Mouse (Mus musculus) retina, postnatal 7 days (tissue): ENCODE data around the gene Ugcg.

ENCODE experiments used
- DNase-seq: peaks from one replicate; pipeline ENCODE4 v3.0.0-alpha.2; 2012; ENCODE audit warnings: low read depth, low spot score

Gene Ugcg

DNA sequence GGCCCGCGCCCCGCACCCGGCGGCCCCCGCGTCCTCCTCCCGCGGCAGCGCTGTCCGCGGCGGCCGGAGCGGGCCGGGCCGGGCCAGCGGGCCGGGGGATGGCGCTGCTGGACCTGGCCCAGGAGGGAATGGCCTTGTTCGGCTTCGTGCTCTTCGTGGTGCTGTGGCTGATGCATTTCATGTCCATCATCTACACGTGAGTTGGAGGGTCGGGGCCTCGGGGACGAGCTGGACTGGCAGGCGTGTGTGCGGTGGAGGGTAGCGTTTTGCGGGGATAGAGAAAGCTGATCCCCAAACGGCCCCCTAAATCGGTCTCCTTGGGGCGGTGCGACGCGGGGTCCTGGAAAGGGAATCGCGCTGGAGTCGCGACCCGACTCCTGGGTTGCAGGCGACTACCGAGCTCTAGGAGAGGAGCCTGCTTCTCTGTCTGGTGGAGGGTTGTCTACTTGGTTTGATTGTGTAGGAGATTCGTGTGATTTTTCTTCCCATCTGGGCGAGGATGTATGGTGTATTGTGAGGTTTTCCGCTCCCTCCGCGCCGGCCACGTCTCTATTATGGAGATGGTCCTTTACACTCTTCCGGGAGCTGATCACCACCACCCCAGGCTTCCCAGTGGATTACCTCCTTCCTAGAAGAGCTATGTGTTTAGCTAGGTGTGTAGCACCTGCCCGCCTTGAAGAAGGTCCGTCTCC lies 635 bp downstream of the Ugcg start:
- DNase-seq = no peak

DNA sequence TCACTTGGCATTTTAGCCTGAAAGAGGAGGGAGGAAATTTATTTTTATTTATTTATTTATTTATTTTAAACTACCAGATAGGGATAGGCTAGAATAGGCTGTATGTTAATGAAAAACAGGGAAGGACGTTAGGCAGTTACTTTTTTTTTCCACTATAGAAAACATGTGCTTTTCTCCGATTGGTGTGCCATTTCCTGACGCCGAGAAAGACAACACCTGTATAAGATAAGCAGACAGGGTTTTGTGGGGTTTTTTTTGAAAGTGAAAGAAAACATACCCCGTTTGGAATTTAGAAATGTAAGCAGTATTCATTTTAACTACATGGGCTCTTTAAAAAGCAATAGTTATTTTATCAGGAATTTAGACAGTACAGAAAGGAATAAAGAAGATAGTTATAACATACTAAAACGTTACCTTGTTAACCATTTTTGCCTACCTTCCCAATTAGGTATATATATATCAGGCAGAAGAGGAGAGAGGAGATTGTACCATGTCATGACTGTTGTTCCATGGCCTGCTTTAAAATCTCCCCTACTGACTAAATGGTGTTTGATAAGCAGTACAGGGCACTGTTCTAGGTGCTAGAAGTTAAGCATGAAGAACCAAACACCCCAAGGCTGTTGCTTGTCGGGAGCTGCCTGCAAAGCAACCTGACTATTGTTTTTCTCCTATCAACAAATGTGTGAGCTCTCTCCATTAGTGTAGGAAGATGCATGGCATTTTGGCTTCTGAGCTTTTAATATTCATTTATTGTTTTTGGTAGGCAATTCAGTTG lies 1.8 kb downstream of the Ugcg start:
- DNase-seq = no peak

DNA sequence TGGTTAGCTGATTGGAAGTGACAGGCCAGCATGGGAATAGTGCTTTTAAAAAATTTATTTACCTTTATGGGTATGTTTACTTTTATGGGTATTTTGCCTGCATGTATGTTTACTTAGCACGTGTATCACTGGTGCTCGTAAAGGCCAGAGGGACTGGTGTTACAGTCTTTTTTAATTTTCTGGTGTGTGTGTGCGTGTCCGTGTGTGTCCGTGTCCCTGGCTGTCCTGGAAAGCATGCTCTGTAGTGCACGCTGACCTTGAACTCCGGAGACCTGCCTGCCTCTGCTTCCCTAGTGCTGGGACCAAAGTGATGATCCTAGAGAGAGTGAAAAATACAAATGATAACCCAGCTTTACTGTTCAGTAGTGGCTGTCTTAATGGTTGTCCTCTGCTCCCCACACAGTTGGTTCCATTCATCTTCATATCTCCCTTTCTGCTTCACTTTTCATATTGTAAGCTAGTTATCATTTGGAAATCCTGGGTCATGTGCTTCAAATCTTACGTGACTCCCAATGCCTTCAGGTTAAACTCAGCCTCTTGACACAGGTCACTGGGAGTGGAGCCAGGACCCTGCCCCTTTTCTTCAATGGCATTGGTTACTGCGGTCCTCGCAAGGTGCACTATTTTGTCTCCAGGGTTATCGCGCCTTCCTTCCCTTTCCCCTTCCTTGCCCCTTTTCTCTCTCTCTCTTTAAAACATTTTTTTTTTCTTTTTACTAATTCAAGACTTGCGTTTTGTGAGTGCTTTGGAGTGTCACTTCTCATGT lies 5.9 kb downstream of the Ugcg start:
- DNase-seq = no peak

DNA sequence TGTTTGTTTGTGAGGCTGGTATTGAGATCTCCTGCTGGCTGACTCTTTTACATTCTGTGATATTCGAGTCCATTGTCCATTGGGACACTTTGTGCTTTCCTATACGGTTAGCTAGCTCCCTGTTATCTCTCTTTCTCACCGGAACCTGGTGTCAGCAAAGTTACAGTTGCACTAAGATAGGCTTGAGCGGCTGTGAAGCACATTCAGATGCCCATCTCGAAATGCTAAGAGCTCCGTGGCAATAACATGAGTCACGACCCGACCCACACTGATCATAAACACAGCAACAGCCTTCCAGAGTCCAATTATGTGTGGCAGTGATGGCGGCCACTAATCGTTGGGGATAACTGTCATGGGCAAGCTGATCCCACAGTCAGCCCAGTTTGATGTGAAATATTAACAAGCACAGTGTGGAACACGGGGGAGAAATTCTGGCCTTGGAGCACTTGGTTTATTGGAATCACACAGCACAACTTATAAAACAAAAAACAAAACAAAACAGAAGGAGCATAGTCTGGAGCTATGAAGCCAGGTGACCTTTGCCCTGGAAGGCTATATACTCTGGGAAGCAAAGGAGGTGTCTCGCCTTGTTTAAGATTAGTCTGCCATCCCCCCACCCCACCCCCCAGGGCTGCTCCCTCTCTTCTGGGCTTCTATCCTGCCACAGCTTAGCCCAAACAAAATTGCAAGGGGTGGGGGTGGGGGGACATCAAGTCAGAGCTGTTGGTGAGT lies 7.5 kb downstream of the Ugcg start:
- DNase-seq = no peak

DNA sequence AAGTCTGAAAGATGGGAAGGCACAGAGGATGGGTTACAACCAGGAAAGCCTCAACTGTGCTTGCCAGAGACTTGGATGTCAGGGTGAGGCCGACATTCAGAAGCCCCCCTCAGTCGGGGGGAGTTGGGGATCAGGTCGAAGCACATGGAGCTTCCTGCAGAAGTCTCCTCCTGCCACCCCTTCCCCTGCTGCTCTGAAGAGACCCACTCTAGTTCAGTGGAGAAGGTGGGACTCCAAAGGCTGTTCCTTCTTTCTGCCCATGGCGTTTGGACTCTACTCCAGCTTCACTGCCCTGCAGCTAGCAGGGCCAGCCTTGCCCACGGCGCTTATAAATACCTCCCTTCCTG lies 8.0 kb downstream of the Ugcg start:
- no peak for DNase-seq

DNA sequence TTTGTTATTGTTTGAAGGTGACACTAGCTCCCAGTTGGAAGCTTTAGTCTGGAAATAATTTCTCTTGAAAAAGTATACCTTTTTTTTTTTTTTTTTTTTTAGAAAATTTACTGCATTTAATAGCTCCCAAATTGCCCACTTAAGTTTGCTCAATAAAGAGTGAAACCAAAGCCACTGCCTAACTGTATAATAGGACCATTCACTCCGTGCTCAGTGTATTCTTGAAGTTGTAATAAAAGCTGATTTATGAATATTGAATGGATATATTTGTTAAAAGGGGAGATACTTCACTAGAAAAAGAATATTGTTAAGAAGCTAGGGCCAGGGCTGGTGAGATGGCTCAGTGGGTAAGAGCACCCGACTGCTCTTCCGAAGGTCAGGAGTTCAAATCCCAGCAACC lies 8.4 kb downstream of the Ugcg start:
- no peak for DNase-seq

DNA sequence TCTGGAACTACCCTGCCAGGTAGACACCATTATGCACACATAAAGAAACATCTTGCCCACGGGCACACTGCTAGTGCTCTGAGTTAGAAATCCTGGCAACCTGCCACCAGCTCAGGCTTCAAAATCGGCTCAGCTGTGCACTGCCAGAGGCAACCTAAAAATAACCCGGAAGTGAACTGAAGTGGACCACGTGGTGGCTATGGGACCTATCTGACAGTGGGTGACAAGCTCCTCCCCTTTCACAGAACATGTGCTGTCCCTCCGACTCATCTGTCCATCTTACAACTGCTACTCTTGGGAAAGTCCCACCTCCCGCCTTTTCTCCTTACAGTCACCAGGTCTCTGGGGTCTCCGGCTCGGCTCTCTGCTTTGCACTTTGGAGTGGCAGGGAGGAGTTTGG lies 10.3 kb downstream of the Ugcg start:
- no peak for DNase-seq

DNA sequence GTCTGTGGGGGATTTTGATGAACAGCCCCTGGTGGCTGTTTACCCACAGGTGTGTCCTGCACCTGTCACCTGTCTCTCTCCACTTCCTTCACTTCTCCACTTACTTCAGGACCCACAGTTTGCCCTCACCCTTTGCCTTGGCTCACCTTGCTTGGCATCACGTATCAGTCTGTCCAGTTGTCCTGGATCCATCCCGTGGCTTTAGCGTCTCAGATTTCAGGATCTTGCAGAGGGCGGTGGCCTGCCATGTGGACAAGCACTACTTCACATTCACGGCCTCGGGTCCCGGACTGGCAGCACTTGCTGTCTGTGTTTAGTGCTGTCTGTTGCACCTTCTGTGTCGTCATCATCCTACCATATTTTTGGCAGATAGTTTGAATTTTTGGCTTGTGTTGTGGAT lies 10.7 kb downstream of the Ugcg start:
- DNase-seq = no peak

DNA sequence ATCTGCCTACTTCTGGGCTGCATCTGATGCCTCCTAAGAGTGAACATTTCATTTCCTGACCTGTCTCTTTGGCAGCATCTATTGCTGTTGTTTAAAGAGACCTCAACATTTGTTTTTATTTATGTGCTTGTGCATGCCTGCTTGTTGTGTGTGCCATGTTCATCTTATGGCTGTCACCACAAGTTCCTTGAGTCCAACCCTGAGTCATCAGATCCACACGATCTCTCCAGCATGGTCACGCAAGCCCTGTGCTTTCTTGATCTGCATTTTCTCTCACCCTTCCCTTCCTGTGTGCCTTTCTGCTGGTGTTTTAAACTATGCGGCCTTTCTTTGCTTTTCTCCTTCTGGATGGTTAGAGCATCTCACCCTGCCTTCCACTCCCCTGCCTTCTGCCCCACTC lies 11.6 kb downstream of the Ugcg start:
- no peak for DNase-seq

DNA sequence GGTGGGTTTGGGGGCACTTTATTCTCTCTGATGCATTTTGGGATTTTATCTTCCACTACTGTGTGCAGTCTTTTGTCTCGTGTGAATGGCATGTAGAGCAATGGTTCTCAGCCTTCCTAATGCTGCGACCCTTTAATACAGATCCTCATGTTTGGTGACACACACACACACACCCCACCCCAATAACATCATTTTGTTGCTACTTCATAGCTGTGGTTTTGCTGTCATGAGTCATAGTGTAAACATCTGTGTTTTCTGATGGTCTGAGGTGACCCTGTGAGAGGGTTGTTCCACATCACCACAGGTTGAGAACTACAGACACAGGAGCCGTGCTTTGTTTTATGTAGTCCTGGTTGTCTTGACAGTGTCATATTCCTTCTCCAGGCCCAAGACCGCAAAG lies 15.6 kb downstream of the Ugcg start:
- DNase-seq = no peak

DNA sequence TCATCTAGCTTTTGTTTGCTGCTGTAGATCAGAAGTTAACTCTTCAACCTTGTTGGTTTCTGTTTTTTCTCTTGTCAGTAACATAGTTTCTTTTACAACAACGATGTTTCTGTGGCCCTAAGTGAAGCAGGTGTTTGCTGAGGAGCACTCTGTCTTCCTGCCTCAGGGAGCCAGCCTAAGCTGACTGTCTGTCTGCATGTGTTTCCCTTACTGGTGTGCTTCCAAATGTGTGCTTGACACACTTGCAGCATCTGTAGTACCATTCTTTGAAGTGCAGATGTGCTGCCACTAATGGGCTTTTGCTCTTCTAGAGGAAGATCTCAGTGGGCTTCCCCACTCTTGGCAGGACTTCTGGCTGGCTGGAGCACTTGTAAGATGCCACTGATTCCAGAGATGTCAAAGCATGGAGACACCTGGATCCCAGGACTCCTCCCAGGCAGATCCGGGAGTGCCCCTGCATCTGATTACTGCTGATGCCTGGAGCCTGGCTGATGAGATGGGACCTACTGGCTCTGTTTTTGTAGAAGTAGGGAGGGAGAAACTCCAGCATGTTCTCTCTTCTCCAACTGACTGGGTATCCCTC lies 16.8 kb downstream of the Ugcg start:
- DNase-seq = no peak

DNA sequence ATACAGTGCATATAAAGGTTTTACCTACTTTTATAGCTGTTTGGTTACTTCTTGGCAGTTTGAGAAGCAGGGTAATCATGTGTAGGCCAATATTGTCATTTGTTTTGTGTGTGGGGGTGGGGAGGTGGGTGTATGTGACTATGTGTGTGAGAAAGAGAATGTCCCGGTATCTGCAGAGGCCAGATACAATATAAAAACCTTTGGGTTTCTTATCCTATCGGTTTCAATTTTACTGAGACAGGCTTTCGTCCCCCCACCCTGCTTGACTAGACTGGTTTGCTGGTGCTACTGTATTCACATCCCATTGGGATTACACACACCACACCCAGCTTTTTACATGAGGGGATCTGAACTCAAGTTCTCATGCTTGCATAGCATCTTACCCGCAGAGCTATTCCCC lies 17.5 kb downstream of the Ugcg start:
- no peak for DNase-seq

DNA sequence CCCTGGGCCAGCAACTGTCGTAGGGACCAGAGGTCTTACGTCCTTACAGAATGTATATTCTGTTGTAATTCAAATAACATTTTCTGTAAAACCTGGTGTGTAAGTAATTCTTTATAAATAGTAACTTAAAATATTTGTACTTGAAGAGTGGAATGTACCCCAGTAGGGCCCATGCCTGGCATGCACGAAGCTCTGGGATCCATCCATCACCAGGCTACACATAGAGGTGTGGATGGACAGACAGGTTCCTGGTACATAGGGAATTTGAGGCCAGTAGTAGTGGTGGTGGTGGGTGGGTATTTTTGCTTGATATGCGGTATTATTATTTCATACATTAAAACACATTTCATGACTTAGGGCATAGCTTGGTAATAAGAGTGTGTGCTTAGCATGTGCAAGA lies 19.6 kb downstream of the Ugcg start:
- no peak for DNase-seq

DNA sequence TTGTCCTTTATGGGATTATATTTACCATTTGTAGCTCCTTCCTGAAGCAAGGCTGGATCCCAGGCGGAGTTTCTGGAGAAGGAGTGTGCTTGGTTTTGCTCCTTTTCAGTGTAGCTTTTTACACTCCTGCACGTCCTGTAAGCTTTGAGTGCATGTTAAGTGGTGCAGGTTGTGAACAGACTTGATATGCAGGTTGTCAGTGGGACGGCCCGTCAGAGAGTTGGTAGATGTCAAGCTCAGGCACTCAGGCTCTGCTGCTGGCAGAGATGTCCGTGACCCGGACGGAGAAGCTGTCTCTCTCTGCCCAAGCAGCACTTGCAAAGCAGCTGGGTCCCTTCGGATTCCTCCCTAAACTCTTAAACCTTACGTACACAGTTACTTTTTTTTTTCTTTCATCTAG lies 22.1 kb downstream of the Ugcg start:
- DNase-seq = no peak

DNA sequence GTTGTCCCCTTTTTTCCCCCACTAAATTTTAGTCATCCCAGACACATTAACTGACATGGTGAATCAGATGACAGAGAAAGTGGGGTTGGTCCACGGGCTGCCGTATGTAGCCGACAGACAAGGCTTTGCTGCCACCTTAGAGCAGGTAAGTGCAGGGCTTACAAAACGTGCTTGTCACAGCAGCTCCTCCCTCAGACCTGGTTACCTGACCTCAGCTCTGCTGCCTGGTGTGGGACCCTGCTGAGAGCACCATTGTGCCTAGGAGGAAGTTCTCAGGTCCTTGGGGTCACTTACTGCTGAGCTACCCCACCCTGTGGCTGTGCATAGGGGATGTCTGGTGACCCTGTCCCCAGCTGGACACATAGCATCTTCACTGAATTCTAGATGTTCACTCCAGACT lies 24.8 kb downstream of the Ugcg start:
- no peak for DNase-seq

DNA sequence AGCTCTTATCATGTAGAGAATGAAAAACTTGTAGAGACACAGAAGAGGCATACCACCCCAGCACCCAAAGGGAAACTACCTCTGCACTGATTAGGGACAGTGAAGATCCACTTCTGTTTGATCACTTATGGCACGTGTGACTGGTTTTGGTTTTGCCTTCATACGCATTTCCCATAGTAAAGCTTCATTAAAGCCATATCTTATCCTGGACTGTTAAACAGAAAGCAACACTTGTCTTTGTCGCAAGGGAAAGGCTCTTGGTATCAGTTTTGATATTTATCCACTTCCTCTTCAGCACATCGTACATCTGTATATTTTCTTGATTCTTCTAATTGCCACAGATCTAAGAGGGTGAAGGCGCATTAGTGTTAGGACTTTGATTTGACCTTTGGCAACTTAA lies 25.6 kb downstream of the Ugcg start:
- no peak for DNase-seq

DNA sequence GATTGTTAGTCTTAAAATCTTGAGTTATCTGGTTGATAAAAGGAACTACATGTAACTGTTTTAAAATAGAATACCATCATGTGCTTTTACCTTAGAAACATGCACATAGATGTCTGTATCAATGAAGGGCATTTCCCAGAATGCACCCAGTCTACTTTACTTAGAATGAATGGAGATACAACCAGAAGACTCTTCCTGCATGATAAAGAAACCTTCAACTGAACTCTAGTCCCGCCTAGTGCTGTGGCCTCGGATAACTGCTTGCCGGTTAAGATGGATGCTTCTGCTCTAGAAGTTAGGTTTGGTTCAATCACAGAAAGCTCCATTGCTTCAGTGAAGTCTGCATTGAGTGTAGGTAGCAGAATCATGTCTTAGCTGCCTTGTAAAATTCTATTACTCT lies 26.5 kb downstream of the Ugcg start:
- no peak for DNase-seq

DNA sequence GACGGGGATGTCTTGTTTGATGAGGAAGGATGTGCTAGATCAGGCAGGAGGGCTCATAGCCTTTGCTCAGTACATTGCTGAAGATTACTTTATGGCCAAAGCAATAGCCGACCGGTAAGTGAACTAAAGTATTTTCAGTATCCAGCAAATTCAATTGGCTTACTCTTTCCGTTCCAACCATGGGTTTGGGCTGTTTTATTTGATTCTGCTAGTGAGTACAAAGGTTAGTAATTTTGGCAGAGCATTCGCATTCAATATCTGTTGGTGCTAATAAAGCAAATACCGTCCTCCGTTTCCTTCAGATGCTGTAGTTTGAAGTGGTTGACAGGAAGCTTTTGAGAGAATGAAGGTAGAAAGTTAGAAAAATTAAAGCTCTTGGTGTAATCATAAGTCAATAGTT lies 28.0 kb downstream of the Ugcg start:
- DNase-seq = no peak

DNA sequence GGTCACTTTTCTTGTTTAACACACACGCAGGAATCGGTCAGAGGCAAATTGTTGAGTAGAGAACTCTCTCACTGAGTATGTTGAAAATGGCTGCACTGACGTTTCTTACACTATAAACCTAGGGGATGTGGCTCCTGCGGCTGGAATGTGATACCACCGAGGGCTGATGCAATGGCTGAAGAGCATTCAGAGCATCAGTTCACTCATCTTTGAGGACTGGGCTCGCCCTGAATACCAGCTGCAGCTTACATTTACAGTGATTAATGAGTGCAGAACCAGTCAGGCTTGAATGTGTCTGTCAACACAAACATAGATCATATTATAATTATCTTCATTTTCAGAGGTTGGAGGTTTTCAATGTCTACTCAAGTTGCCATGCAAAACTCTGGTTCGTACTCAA lies 29.1 kb downstream of the Ugcg start:
- DNase-seq = no peak

DNA sequence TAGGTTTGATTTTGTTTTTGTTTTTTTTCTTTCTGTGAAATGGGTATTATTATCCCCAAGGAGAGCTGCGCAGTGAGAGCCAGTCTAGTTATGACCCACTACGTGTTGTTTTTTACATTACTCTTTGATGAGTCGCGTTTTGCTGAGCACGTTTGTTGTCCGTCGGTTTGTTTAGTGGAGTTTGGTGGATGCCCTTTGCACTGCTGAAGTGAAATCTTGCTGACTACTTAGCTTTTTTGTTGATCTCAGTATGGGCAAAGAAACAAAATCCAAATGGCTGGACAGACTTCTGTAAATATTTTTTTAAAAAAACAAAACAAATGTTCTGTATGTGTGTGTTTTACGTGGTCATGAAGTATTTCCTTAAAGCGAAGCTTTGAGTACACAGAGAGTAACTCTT lies 33.2 kb downstream of the Ugcg start:
- no peak for DNase-seq

DNA sequence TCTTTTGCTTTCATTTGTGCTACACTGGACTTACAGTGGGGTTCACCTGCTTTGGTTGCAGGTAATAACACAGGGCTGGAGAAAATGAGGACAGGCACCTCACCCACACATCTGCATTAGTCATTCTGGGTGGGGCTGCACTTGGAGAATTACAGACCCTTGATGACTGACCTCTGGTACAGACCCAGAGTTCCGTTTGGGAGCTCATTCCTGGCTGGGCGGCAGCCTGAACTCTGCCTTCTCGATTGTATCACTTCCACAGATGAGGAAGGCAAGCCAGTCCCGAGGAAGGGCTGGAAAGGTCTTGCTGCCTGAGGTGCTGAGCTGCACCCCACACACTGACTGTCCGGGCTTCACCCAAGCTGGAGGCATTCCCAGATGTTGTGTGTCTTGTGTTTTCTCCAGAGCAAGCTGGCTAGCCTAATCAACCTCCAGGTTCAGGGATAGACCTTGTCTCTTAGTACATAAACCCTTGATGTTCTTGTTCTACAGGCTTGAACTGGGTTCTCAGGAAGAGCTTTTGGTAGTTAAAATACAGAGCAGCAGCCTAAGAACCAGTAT lies 34.1 kb downstream of the Ugcg start:
- DNase-seq = no peak

DNA sequence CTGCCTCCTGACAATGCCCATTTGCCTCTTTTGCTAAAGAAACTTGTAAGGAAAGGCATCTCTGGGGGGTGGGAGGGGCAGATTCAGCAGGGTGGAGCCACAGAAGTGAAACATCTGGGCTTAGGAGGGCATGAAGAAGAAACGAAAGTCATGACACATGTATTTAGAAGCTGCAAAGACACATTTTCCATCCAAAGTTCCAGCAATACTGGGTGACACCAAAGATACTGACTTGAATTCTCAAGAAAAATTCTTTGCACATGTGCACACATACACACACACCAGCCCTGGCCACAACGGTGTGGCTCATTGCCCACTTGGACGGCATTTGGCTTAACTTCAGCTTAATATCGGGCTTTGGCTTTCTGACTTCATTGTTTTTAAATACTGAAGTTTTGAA lies 35.8 kb downstream of the Ugcg start:
- DNase-seq = no peak
